Mouse (Mus musculus) liver, embryonic 14.5 days (tissue): ENCODE results near the gene Dglucy.
A peak's percentile ranks its signal among the peaks of the same experiment; 100 is the strongest.

Source experiments
- CTCF ChIP-seq: IDR thresholded peaks from 2 replicates; pipeline ENCODE4 v1.5.1; 2016; ENCODE audit warnings: antibody characterized with exemption, low read depth, control low read depth
- EP300 ChIP-seq: IDR thresholded peaks from 2 replicates; pipeline ENCODE4 v1.6.1; 2016; ENCODE audit warnings: antibody characterized with exemption, low read depth

DNA sequence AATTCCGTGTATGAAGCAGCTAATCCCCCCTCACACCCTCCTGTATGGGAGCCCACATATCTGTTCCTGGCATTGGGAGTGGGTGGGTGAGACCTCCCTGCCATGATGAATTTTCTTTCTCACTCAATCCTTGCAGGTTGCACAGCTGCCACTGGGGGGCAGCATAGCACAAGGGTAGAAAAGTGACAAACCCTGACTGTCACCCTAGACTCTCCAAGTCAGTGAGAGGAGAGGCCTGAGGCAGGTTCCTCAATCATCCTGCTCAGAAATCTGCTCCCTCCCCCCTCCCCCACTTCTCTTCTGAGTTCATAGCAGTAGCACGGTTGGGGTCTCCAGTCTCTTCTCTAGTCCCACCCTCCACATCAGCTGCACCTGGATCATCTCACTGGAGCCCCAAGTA, 157.3 kb downstream of the Dglucy start:
- TF ChIP-seq CTCF (peak; percentile 95), EP300 (no peak)
